Mouse (Mus musculus): ENCODE data around the gene Ssc4d.

Ssc4d gene

GRCm38 (mm10) chr5:135975893-135976668, 1.8 kb upstream of the Ssc4d start:
- peak; percentile 36 for DNase-seq (ENCODE audit: low read depth)

- DNase-seq (ENCODE audit: low read depth) = no peak
These were observed 2.5 kb downstream of the Ssc4d start for GRCm38 (mm10) chr5:135971876-135972275.

GRCm38 (mm10) chr5:135970247-135970646, 4.1 kb downstream of the Ssc4d start:
- no peak for DNase-seq (ENCODE audit: low read depth)

GRCm38 (mm10) chr5:135968781-135969180, 5.5 kb downstream of the Ssc4d start:
- peak; percentile 81 for DNase-seq (ENCODE audit: low read depth)

GRCm38 (mm10) chr5:135966866-135967265, 7.5 kb downstream of the Ssc4d start:
- peak; percentile 54 for DNase-seq (ENCODE audit: low read depth)

- no peak for DNase-seq (ENCODE audit: low read depth)
These were observed 8.8 kb downstream of the Ssc4d start for GRCm38 (mm10) chr5:135965501-135965930.

GRCm38 (mm10) chr5:135963280-135963627, 11.1 kb downstream of the Ssc4d start:
- DNase-seq (ENCODE audit: low read depth) = no peak

- peak; percentile 100 for DNase-seq (ENCODE audit: low read depth)
These were observed 11.6 kb downstream of the Ssc4d start for GRCm38 (mm10) chr5:135962492-135963279.

GRCm38 (mm10) chr5:135962125-135962491, 12.2 kb downstream of the Ssc4d start:
- DNase-seq (ENCODE audit: low read depth) = no peak

GRCm38 (mm10) chr5:135960909-135961635, 13.3 kb downstream of the Ssc4d start:
- no peak for DNase-seq (ENCODE audit: low read depth)

GRCm38 (mm10) chr5:135959911-135960310, 14.4 kb downstream of the Ssc4d start:
- DNase-seq (ENCODE audit: low read depth) = peak; percentile 93

- no peak for DNase-seq (ENCODE audit: low read depth)
These were observed 16.0 kb downstream of the Ssc4d start for GRCm38 (mm10) chr5:135958367-135958766.

GRCm38 (mm10) chr5:135957207-135957974, 16.9 kb downstream of the Ssc4d start:
- peak; percentile 98 for DNase-seq (ENCODE audit: low read depth)

- no peak for DNase-seq (ENCODE audit: low read depth)
These were observed 17.8 kb downstream of the Ssc4d start for GRCm38 (mm10) chr5:135956300-135957206.

GRCm38 (mm10) chr5:135952830-135953229, 21.5 kb downstream of the Ssc4d start:
- peak; percentile 37 for DNase-seq (ENCODE audit: low read depth)

GRCm38 (mm10) chr5:135951660-135952059, 22.7 kb downstream of the Ssc4d start:
- DNase-seq (ENCODE audit: low read depth) = peak; percentile 27

- DNase-seq (ENCODE audit: low read depth) = peak; percentile 91
These were observed 23.5 kb downstream of the Ssc4d start for GRCm38 (mm10) chr5:135950710-135951412.

- peak; percentile 53 for DNase-seq (ENCODE audit: low read depth)
These were observed 27.7 kb downstream of the Ssc4d start for GRCm38 (mm10) chr5:135946621-135947020.

- peak; percentile 81 for DNase-seq (ENCODE audit: low read depth)
These were observed 28.4 kb downstream of the Ssc4d start for GRCm38 (mm10) chr5:135945916-135946408.

- no peak for DNase-seq (ENCODE audit: low read depth)
These were observed 31.6 kb downstream of the Ssc4d start for GRCm38 (mm10) chr5:135942710-135943109.
